Mouse (Mus musculus) bone marrow, adult 2 months (tissue): ENCODE measurements around the gene C2cd4d.
A peak's percentile ranks its signal among the peaks of the same experiment; 100 is the strongest.

Experiments
- CTCF ChIP-seq: fragments of 200-500 bp; IDR thresholded peaks from 2 replicates; pipeline ENCODE4 v1.5.1; 2011; ENCODE audit warnings: low read length, control low read depth; ENCODE audit not compliant: control insufficient read depth, insufficient read depth
- POLR2A ChIP-seq: fragments of 200-500 bp; IDR thresholded peaks from 2 replicates; pipeline ENCODE4 v1.6.1; 2011; ENCODE audit warnings: low read depth, mild to moderate bottlenecking, control low read depth, low read length, borderline replicate concordance; ENCODE audit not compliant: control insufficient read depth

GRCm38 (mm10) chr3:94413031-94413679 lies 50.9 kb downstream of the C2cd4d start, which contains the start of gene Tdrkh:
- peak; percentile 38; the same call in 1 of the 2 replicates for TF ChIP-seq POLR2A
- TF ChIP-seq CTCF: no peak
